Mouse (Mus musculus): ENCODE measurements around the gene Cacnb4. TPM values are rescaled to one million over a fixed set of nuclear protein-coding genes. Genes with fewer than 3 reads are reported as not detected.

Gene Cacnb4
- polyA plus RNA-seq, 1 experiment from 2014 or later: 1.6 TPM

DNA sequence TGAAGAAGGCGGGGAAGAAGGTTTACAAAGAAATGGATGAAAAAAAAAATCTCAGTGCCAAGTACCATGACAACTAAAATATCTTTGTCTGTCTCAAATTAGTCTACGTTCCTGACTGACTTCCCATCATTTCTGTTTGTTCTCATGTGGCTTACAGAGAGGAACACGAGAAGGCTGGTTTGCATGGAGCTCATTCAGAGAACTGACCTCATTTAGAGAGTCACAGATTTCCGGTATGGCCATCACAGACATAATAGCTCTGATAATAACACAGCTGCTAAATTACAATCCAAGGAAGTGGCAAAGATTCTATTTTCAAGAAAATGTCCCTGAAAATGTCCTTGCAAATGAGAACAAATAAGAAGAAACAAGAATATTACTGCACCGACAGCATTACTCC is 142.9 kb downstream of the Cacnb4 start:
- Histone ChIP-seq H3K4me1 (peaks cover 3% of the 10 kb centered on the region; the same call in 1 of the 2 replicates), H3K9me3 (no peaks in the 10 kb centered on the region), H3K27me3 (no peaks in the 10 kb centered on the region), H3K9ac (no peak overlapping the region), H3K4me2 (no peak overlapping the region), H3K4me3 (no peak overlapping the region), H3K36me3 (no peaks in the 10 kb centered on the region), H3K27ac (no peak overlapping the region)
- WGBS: 80% methylated on average over 5 of the region's 5 CpGs
- ATAC-seq (ENCODE audit: insufficient number of reproducible peaks, low FRiP score, low TSS enrichment, low read depth): no peak

DNA sequence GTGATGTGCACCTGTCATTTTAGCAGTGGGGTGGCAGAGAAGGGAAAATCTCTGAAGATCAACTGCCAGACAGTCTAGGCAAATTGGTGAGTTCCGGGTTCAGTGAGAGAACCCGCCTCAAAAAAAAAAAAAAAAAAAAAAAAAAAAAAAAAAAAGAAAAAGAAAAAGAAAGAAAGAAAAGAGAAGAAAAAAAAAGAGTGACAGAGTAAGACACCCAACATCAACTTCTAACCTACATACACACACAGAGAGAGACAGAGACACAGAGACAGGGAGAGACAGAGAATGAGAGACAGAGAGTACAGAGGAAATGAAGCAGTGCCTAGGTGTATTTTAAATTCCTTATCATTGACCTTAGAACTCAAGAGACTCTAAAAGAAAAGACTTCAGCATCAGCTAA is 146.1 kb downstream of the Cacnb4 start:
- Histone ChIP-seq H3K27me3 (no peaks in the 10 kb centered on the region), H3K9ac (no peak overlapping the region), H3K9me3 (no peaks in the 10 kb centered on the region), H3K27ac (no peak overlapping the region), H3K4me2 (no peak overlapping the region), H3K36me3 (no peaks in the 10 kb centered on the region), H3K4me1 (no peaks in the 10 kb centered on the region), H3K4me3 (no peak overlapping the region)
- ATAC-seq (ENCODE audit: insufficient number of reproducible peaks, low FRiP score, low TSS enrichment, low read depth): no peak
- 75% methylated on average over 2 of the region's 2 CpGs for WGBS

DNA sequence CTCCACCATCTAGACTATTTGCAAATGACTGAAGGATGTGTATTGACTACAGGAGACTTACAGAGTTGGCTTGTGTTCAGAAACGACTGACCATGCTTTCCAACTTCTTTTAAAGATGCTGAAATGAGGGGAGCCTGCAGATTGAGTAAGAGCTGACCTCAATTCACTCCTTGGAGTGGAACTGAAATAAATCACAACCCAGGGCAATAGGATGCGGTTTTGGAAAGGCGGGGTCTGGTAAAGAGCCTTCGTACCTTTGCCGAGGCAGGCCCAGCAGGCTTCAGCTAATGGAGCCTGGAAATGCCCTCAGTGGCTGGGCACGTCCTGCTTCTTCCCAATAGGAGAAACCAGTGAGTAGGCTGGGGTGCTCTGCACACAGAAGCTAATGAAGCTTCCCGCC is 147.4 kb downstream of the Cacnb4 start:
- WGBS: 74% methylated on average over 7 of the region's 7 CpGs
- Histone ChIP-seq H3K9me3 (no peaks in the 10 kb centered on the region), H3K27ac (no peak overlapping the region), H3K4me1 (no peaks in the 10 kb centered on the region), H3K9ac (no peak overlapping the region), H3K4me3 (no peak overlapping the region), H3K4me2 (no peak overlapping the region), H3K27me3 (no peaks in the 10 kb centered on the region), H3K36me3 (no peaks in the 10 kb centered on the region)
- no peak for ATAC-seq (ENCODE audit: insufficient number of reproducible peaks, low FRiP score, low TSS enrichment, low read depth)

DNA sequence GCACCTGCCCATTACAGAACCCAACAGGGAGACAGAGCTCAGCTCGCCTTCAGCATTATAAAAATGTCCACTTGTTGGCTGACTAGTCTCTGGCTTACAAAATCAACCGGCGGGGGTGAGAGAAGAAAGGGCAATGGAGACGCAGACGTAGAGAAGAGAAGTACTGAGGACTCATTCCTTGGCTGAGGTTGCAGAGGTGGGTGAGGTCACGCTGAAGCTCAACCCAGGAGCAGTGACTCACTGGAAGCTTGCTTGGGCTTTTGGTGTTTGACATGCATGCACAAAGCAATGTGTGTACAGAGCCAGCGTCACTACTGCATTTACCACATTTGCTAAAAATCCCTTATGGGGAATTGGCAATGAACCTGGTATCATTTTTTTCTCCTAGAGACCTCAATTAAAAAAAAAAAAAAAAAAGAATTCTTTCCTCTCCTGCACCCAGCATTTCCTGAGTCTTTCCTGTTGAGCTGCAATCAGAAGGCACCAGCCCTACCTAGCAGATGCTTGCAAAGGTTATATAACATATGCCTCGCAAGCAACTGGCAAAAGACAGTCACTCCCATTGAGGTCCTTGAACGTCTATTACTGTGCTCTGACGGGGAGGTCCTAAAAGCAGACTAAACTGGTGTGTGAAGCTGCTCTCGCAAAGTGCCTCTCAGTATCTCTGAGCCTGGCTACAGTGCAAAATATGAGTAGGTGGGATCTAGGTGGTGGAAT is 150.6 kb downstream of the Cacnb4 start:
- H3K36me3 ChIP-seq: no peaks in the 10 kb centered on the region
- H3K9ac ChIP-seq: no peak overlapping the region
- no peaks in the 10 kb centered on the region for H3K9me3 ChIP-seq
- H3K27ac ChIP-seq: no peak overlapping the region
- no peaks in the 10 kb centered on the region for H3K27me3 ChIP-seq
- WGBS: 65% methylated on average over 11 of the region's 11 CpGs
- H3K4me2 ChIP-seq: no peak overlapping the region
- no peak for ATAC-seq (ENCODE audit: insufficient number of reproducible peaks, low FRiP score, low TSS enrichment, low read depth)
- H3K4me1 ChIP-seq: no peaks in the 10 kb centered on the region
- no peak overlapping the region for H3K4me3 ChIP-seq

DNA sequence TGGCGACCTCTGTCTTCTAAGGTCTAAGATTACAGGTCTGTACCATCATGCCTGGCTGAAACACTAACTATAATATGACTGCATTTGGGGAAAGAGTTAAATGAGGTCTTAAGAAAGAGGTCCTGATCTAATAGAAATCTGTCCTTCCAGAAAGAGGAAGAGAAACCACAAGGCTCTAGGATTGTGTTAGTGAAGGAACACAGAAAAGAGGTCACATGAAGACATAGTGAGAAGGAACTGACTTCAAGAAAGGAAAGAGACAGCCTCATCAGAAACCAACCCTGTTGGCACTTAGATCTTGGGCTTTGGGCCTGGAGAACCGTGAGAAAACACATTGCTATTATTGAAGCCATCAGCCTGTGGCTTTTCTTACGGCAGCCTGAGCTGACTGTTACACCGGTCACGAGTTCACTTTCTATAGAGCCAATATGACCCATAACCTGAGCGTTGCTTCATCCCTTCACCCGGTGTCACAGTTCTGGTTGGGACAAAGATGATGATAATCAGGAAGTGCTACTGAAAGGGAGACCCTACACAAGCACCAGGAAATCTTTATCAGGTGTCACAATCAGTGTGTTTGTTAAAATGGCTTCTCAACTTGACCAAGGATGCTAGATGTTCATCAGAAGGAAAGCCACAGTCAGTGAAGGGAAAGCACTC is 153.4 kb downstream of the Cacnb4 start:
- H3K9ac ChIP-seq: no peak overlapping the region
- H3K4me1 ChIP-seq: no peaks in the 10 kb centered on the region
- H3K4me2 ChIP-seq: no peak overlapping the region
- no peak overlapping the region for H3K27ac ChIP-seq
- H3K4me3 ChIP-seq: no peak overlapping the region
- H3K27me3 ChIP-seq: no peaks in the 10 kb centered on the region
- H3K36me3 ChIP-seq: no peaks in the 10 kb centered on the region
- H3K9me3 ChIP-seq: no peaks in the 10 kb centered on the region
- whole genome bisulfite sequencing: 91% methylated on average over 7 of the region's 7 CpGs
- ATAC-seq (ENCODE audit: insufficient number of reproducible peaks, low FRiP score, low TSS enrichment, low read depth): no peak

DNA sequence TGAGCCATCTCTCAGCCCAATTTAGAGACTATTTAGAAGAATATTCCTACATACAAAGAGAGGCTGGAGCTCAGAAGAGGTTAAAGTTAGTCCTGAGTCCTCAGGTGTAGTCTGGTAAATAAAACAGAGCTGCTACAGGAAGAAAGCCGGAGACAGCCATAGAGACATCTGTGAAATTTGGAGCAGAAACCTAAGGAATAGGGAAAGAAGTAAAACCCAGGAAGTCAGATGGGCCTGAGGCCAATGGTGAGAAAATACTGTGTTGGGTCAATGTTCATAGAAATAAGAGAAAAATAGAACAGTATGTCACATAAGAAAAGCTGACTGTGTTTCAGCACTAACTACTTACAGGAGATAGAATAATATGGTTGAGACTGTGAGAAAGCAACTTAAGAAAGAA is 155.6 kb downstream of the Cacnb4 start:
- Histone ChIP-seq H3K36me3 (no peaks in the 10 kb centered on the region), H3K4me2 (no peak overlapping the region), H3K4me1 (0 out of 2 replicates have a peak, but pooled peaks cover 2% of the 10 kb centered on the region), H3K27ac (no peak overlapping the region), H3K9ac (no peak overlapping the region), H3K27me3 (no peaks in the 10 kb centered on the region), H3K4me3 (no peak overlapping the region), H3K9me3 (no peaks in the 10 kb centered on the region)
- no peak for ATAC-seq (ENCODE audit: insufficient number of reproducible peaks, low FRiP score, low TSS enrichment, low read depth)
- WGBS: 64% methylated on average over 1 of the region's 1 CpGs

DNA sequence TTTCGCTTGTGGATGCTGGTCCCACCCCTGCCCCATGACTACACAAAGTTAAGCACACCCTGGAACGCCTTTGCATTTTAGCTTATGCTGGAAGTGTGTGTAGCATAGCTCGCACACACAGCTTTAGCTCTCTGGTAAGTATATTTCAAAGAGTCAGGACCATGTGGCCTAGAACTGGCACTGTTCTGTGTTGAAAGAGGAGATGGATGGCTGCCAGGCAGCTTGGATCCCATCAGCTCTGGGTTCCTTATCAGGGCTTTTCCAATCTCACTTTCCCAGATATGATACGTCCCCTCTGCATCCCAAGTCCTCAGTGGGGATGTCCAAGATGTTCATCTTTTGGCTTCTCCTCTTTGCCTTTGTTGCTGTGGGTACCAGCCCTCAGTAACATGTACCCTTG is 157.9 kb downstream of the Cacnb4 start:
- ATAC-seq (ENCODE audit: insufficient number of reproducible peaks, low FRiP score, low TSS enrichment, low read depth): no peak
- no peaks in the 10 kb centered on the region for H3K27me3 ChIP-seq
- H3K4me3 ChIP-seq: no peak overlapping the region
- H3K9me3 ChIP-seq: no peaks in the 10 kb centered on the region
- no peak overlapping the region for H3K27ac ChIP-seq
- H3K4me1 ChIP-seq: 0 out of 2 replicates have a peak, but pooled peaks cover 2% of the 10 kb centered on the region
- H3K36me3 ChIP-seq: no peaks in the 10 kb centered on the region
- no peak overlapping the region for H3K9ac ChIP-seq
- WGBS: 85% methylated on average over 4 of the region's 4 CpGs
- H3K4me2 ChIP-seq: no peak overlapping the region

DNA sequence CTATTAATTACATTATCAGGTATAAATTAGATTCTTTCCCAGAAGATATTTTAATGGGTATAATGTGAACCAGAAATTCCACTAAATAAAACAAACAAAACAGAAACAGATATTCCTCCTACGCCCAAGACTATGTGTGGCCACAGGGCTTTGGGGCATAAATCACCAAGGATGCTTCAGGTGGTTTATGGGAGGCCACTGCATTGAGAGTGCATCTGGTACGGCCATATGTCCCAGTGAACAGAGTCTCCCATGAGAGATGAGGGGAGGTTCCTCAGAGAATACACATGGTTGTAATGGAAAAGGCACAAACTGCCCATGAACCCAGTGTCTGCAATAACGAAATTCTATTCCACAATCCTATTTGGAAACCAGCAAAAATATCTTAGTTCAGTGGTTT is 160.1 kb downstream of the Cacnb4 start:
- no peak for ATAC-seq (ENCODE audit: insufficient number of reproducible peaks, low FRiP score, low TSS enrichment, low read depth)
- H3K9me3 ChIP-seq: no peaks in the 10 kb centered on the region
- H3K36me3 ChIP-seq: no peaks in the 10 kb centered on the region
- H3K4me2 ChIP-seq: no peak overlapping the region
- WGBS: 61% methylated on average over 3 of the region's 3 CpGs
- no peak overlapping the region for H3K9ac ChIP-seq
- H3K4me3 ChIP-seq: no peak overlapping the region
- H3K27ac ChIP-seq: no peak overlapping the region
- 0 out of 2 replicates have a peak, but pooled peaks cover 2% of the 10 kb centered on the region for H3K4me1 ChIP-seq
- no peaks in the 10 kb centered on the region for H3K27me3 ChIP-seq

DNA sequence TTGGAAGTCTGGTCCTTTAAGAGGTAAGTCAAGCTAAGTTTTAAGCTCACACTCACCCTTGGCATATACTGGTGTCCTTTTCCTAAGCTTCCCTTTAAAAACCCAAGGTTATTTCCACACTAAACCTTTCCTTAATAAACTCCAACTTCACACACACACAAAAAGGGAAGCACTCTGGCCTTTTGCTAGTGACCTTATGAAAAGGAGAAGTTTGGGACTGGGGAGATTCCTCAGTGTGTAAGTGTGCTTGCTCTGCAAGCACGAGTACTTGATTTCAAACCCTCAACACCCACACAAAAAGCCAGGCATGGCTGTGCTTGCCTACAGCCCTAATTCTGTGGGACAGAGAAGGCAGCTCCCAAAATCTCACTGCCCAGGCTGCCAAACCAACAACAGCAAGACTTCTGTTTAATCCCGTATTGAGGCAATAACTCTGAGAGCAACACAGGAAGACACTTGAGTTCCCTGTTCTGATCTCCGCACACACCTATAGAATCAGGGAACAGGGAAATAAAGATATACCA is 163.7 kb downstream of the Cacnb4 start:
- 0 out of 2 replicates have a peak, but pooled peaks cover 2% of the 10 kb centered on the region for H3K4me1 ChIP-seq
- no peaks in the 10 kb centered on the region for H3K27me3 ChIP-seq
- H3K4me3 ChIP-seq: no peak overlapping the region
- no peak overlapping the region for H3K9ac ChIP-seq
- no peak overlapping the region for H3K4me2 ChIP-seq
- H3K36me3 ChIP-seq: no peaks in the 10 kb centered on the region
- WGBS: 67% methylated on average over 3 of the region's 3 CpGs
- H3K9me3 ChIP-seq: no peaks in the 10 kb centered on the region
- ATAC-seq (ENCODE audit: insufficient number of reproducible peaks, low FRiP score, low TSS enrichment, low read depth): no peak
- no peak overlapping the region for H3K27ac ChIP-seq

DNA sequence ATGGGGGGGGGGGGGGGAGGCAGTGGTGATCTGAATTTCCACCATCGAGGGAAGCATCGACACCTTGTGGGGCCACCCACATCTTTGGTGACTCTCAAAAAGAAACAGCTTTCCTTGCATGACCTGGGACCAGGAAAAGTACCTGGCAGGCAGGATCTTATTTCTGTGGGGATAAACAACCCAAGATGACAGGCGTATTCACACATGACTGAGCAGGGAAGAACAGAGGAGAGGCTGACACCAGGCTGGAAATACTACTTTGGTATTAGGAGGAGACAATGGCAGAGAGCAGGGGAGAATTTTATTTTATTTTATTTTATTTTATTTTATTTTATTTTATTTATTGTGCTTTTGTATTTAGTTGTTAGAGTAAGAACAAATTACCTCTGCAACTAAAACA is 164.4 kb downstream of the Cacnb4 start:
- no peak overlapping the region for H3K4me3 ChIP-seq
- no peaks in the 10 kb centered on the region for H3K36me3 ChIP-seq
- H3K4me1 ChIP-seq: 0 out of 2 replicates have a peak, but pooled peaks cover 2% of the 10 kb centered on the region
- WGBS: 65% methylated on average over 3 of the region's 3 CpGs
- no peak overlapping the region for H3K4me2 ChIP-seq
- H3K27me3 ChIP-seq: no peaks in the 10 kb centered on the region
- no peaks in the 10 kb centered on the region for H3K9me3 ChIP-seq
- no peak overlapping the region for H3K27ac ChIP-seq
- H3K9ac ChIP-seq: no peak overlapping the region
- ATAC-seq (ENCODE audit: insufficient number of reproducible peaks, low FRiP score, low TSS enrichment, low read depth): no peak

DNA sequence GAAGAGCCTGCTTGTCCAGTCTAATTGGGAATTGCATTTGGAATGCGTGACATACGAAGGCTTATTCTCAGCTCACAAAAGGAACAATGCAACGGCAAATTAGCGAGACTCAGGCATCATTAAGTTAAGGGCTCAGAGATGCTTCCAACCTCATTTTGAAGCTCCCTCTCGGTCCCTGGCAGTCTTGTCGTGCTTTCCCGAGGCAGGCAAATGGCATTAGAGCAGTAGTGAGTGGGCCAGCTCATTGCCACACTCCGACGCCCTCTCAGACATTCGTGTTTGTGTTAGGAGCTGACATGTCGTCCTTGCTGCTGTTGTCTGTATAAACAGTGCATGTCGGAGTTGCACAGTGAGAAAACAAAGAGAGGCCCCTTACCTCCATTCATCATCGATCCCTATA is 164.8 kb downstream of the Cacnb4 start:
- no peaks in the 10 kb centered on the region for H3K36me3 ChIP-seq
- no peaks in the 10 kb centered on the region for H3K27me3 ChIP-seq
- H3K4me3 ChIP-seq: no peak overlapping the region
- no peak overlapping the region for H3K4me2 ChIP-seq
- ATAC-seq (ENCODE audit: insufficient number of reproducible peaks, low FRiP score, low TSS enrichment, low read depth): no peak
- H3K9ac ChIP-seq: no peak overlapping the region
- no peak overlapping the region for H3K27ac ChIP-seq
- 0 out of 2 replicates have a peak, but pooled peaks cover 2% of the 10 kb centered on the region for H3K4me1 ChIP-seq
- WGBS: 43% methylated on average over 13 of the region's 13 CpGs
- no peaks in the 10 kb centered on the region for H3K9me3 ChIP-seq

DNA sequence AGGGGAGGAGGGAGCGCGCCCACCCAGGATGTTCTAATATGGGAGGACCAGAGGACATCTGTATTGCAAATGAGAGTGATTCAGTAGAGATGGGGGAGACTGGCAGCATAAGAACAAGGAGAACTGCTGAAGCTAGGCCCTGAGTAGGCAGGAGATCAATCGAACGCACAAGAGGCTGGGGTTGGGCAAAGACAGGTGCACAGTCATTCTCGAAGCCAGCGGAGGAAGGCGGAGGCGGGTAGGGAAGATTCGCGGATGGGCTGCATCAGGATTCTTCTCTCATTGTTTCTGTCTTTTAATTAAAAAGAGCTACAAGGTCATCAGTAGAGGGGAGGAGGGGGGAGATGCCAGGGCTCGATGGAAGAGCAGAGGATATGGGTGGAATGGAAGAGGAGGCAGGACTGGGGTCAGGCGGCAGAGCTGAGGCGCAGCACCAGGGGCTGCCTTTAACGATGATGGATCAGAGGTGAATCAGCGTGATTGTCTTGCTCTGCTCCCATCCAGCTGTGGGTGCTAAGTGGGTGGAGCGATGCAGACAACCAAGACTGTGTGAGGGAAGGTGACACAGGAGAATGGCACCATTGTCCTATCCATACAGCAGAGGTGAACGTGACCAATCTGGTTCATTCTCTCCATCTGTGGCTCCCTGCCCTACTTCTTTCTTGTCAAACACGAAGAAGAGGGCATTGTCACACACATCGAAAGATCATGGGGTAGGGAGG is 166.7 kb downstream of the Cacnb4 start:
- no peak overlapping the region for H3K27ac ChIP-seq
- no peak overlapping the region for H3K4me2 ChIP-seq
- H3K36me3 ChIP-seq: no peaks in the 10 kb centered on the region
- ATAC-seq (ENCODE audit: insufficient number of reproducible peaks, low FRiP score, low TSS enrichment, low read depth): no peak
- no peak overlapping the region for H3K9ac ChIP-seq
- 79% methylated on average over 19 of the region's 19 CpGs for WGBS
- no peaks in the 10 kb centered on the region for H3K9me3 ChIP-seq
- H3K4me1 ChIP-seq: no peaks in the 10 kb centered on the region
- no peak overlapping the region for H3K4me3 ChIP-seq
- H3K27me3 ChIP-seq: no peaks in the 10 kb centered on the region
